Mouse (Mus musculus) left cerebral cortex, postnatal 14 days (tissue): Measurements from ENCODE around the gene Trp53rka. TPM values are rescaled to one million over a fixed set of nuclear protein-coding genes. Genes with fewer than 3 reads are reported as not detected.
"Not testable (repeated sequence)": the region's sequence is repeated elsewhere in the genome, so short reads cannot be mapped to it uniquely, and the experiment has no call there.

Experiments used
- DNase-seq, 2 experiments: peaks; one replicate each; pipeline ENCODE4 v3.0.0; 2021 to 2022; ENCODE audit warnings: low spot score in 2 of 2, mixed read lengths in 1 of 2
- intact Hi-C: fragments of 180-260 bp; cut with DNase I; formaldehyde crosslinking; loops from one replicate; pipeline ENCODE4 v1.15.1; 2025
- long read RNA-seq, 2 experiments: library from polyadenylated mRNA; stranded (forward); transcript quantifications; one replicate each; pipeline ENCODE4 v2.0.0; 2021
- total RNA-seq, 2 experiments: library from RNA; stranded (reverse); gene quantifications; 2 replicates each; pipeline ENCODE4 v1.2.3; 2021

Trp53rka gene
- total RNA-seq: 10 to 100 TPM; 19.9 to 22.1 TPM
- long read RNA-seq, experiment 1, transcript Trp53rka-201 (2 exons, 1,880 nt): major isoform, 44 of 49 reads
- long read RNA-seq, experiment 1, partial matches to known transcripts: 0 of 49 reads
- long read RNA-seq, experiment 1, other reads (novel, unspliced or antisense): 5 of 49 reads
- long read RNA-seq, experiment 2, transcript Trp53rka-201 (2 exons, 1,880 nt): major isoform, 23 of 28 reads
- long read RNA-seq, experiment 2, partial matches to known transcripts: 0 of 28 reads
- long read RNA-seq, experiment 2, other reads (novel, unspliced or antisense): 5 of 28 reads

DNA sequence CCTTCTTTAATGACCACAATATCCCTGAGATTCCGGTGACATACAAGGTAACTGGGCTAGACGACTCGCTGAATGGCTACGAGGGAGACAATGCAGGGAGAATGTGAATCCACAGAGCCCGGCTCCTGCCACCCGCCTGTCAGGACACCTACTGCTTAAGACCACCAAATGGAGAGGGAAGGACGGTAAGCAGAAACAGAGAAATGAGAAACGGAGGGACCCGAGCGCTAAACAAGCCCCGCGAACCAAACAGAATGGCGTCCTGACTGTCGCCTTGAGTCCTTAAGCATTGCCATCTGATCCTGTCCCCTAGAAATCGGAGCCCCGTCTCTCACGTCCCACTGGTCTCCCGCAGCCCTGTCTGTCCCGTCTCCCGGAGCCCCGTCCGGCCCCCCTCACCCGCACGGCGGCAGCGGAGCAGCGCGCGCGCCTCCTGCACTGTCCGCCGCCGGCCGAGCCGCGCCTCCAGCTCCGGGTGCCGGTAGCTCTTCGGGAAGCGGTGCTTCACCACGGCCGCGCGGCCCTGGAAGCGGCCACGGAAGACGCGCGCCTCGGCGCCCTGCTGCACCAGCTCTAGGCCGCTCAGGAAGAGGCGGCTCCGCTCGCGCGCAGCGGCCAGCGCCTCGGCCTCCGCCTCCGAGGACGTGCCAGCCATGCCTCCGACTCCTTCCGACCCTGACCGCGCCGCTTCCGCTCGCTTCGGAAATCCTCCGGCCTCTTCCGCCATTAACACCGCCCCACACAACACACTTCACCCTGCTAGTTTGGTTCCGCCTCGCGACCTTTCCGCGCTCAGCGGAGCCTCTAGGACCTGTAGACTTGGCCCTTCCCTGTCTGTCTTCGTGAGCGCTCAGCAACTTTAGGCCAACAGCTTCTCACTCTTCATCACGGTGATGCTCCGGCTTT is at the start of gene Trp53rka:
Gene Trp53rka (minus strand): TSS at position 677 of the 906 bp plus-strand sequence.
- peak; percentile 72 to 85 for DNase-seq
- intact Hi-C loops: no loop called here

DNA sequence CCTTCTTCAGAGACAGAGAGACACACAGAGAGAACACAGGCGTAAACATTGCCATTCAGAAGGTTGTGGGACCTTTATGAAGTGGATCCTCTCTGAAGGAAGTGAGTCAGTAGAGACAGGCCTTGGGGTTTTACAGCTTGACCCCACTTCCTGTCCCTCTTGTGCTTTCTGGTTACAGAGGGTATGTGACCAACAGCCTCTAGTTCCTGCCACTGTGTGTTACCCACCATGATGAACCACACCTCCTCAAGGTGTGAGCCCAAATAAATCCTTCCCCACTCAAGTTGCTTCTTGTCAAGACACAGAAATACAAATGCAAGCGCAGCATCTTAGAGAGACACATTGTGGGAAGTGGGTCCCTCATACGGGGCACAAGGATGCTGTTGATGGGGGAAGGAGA is 47.9 kb upstream of the Trp53rka start:
- no peak for DNase-seq
- intact Hi-C loops: no loop called here

DNA sequence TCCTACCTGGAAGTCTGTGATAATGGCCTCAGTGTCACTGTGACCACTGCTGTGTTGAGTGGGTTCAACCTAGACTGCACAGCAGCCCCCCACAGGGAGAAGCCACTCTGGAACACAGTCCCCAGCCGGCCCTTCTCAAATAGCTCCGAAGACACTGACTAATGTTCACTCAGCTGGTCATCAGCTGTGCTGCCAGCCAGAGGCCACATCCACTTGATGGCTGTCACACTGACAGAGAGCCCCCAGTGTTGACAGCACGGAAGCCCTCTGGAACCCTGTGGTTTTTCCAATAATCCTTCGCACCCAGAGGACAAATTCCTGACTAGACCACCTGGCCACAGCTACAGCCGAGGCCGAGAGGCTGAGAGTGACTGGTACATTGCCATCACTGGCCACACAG is 40.7 kb upstream of the Trp53rka start:
- intact Hi-C loops: no loop called here

DNA sequence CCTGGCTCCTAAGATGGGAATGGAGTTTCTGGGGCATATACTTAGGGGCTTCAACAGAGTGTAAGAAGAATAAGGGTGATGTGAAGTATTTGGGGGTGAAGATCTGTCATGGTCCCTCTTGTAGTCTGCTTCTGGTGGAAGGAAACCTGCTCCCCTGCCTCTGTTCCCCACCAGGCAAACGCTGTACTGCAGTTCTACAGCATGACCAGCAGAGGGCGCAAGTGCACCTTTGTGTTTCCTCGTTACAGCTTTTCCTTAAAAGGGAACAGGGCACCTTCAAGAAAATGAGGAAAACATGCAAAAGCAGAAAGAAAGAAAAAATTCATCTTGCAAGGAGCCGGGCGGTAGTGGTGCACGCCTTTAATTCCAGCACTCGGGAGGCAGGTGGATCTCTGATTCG is 36.0 kb upstream of the Trp53rka start:
- intact Hi-C loops: loop anchor here (5.0 to 10.0 kb wide), 4 partner anchors 78 to 526 kb away; no protein-coding TSS in a partner anchor

More for the DNA sequence above, 40.7 kb upstream of the Trp53rka start:
- DNase-seq: no peak

DNA sequence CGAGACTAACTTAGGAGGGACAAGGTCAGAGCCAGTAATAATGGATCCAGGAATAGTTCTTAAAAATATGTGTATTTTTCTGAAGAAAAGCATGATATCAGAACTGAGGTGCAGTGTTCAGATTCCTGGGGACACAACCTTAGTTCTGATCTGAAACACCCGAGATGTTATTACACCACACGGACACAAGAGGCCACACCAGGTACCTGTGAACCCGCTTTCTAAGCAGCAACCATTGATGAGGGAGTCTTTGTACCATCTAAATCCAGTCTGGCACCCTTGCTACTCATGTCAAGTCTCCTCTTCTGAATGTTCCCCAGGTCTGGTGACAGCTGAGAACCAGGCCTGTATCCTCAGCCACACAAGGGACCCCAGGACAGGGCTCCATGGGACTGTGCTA is 32.5 kb upstream of the Trp53rka start:
- peak in 1 of 2 experiments; percentile 41 for DNase-seq

More for the DNA sequence above, 36.0 kb upstream of the Trp53rka start:
- peak; percentile 68 to 69 for DNase-seq

DNA sequence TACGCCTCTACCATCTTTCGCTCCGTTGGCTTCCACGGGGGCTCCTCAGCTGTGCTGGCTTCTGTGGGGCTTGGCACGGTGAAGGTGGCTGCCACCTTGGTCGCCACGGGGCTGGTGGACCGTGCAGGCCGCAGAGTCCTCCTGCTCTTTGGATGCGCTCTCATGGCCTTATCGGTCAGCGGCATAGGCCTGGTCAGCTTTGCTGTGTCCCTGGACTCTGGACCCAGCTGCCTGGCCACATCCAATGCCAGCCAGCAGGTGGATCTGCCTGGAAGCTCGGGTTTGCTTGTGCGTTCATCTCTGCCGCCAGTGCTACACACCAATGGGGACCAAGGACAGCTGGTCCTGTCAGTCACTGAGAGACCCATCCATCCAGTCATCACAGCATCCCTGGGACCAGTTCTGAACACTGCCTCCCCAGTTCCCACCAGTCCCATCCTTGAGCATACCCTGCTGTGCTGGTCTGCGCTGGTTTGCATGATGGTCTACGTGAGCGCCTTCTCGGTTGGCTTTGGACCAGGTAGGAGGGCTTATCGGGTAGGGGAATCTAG is 22.1 kb upstream of the Trp53rka start:
- intact Hi-C loops: no loop called here
- DNase-seq: no peak

More for the DNA sequence above, 32.5 kb upstream of the Trp53rka start:
- intact Hi-C loops: loop anchor here (5.0 to 10.0 kb wide), 4 partner anchors 82 to 529 kb away; no protein-coding TSS in a partner anchor

DNA sequence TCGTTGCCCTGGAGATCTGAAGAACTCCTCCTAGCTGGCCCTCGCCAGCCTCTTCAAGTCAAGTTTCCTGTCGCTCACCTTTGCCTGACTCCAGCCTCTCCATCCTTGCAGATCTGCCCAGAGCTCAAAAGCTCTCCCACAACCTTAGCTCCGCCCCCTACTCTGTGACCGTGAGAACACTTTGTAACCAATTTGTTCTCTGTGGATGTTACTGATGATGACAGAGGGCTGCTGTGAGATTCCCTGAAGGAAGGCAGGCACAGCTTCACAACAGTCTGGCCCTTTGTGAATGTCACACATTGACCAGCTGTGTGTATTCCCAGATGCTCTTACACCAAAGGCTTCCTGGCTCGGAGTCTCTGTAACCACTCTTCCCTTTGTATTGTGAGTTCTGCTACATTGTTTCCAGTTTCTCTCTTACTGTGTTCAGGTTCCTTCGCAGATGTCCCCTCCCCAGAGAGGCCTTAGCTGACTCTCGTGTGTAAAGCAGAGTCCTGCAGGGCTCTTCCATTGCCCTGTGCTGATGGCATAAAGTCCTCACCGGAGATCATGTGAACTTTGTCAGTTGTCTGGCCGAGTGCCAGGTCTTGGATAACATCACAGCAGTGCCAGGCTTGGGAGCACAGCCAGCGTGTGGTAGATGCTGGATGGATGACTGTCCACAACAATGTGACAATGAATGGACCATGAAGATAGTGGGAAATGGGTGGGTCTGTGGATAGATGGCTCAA is 19.9 kb upstream of the Trp53rka start:
- intact Hi-C loops: no loop called here
- peak in 1 of 2 experiments; percentile 62 for DNase-seq

DNA sequence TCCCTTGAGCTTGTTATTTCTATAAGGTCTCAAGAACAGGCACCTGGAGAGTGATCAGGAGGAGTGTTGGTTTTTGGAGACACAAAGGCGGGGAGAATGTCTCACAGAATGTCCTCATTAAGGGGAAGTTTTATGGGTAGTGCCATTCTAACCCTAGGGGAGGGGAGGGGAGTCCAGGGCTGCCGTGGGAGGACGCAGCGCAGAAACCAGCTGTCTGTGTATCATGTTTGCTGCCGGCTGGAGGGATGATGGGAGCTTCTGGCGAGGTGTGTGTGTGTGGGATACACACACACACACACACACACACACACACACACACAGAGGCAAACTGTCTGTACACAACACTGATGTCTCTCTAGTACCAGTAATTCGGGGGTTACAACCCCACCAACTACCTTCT is 19.3 kb upstream of the Trp53rka start:
- peak in 1 of 2 experiments; percentile 67 for DNase-seq
- intact Hi-C loops: no loop called here

DNA sequence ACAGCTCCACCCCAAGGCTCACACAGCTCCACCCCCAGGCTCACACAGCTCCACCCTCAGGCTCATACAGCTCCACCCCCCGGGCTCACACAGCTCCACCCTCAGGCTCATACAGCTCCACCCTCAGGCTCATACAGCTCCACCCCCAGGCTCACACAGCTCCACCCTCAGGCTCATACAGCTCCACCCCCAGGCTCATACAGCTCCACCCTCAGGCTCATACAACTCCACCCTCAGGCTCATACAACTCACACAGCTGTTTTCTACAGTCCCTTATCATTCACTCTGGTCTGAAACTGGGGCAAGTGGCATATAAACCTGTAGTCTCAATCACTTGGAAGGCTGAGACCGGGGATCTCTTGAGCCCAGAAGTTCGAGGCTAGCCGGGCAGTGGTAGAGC is 18.4 kb upstream of the Trp53rka start:
- intact Hi-C loops, DNase-seq: not testable (repeated sequence)

DNA sequence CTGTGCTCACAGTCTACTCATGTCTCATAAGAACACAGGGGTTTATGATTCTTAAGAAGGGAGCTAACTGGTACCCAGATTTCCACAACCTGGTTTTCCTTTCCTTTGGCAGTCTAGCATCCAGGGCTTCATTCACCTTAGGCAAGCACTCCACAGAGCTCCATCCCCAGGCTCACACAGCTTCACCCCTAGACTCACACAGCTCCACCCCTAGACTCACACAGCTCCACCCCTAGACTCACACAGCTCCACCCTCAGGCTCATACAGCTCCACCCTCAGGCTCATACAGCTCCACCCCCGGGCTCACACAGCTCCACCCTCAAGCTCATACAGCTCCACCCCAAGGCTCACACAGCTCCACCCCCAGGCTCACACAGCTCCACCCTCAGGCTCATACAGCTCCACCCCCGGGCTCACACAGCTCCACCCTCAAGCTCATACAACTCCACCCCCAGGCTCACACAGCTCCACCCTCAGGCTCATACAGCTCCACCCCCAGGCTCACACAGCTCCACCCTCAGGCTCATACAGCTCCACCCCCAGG is 17.9 kb upstream of the Trp53rka start:
- intact Hi-C loops, DNase-seq: not testable (repeated sequence)

DNA sequence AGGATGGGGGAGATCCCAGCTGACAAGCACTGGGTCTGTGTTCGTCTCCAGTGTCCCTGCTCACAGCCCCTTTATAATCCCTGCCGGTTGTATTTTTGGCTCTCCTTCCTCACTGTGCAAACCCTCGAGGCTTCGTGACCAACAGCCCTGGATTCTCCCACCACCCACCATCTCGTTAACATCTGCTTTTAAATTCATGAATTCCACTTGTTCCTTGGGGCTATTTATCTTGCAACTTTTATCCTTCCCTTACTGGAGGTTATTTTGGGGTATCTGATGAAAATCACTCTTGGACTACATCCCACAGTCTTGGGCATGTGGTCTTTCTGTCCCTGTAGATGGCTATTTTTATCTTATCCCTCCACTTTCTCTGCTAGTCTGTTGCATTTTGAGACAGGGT is 17.3 kb upstream of the Trp53rka start:
- DNase-seq: peak; percentile 54 to 80
- intact Hi-C loops: no loop called here

DNA sequence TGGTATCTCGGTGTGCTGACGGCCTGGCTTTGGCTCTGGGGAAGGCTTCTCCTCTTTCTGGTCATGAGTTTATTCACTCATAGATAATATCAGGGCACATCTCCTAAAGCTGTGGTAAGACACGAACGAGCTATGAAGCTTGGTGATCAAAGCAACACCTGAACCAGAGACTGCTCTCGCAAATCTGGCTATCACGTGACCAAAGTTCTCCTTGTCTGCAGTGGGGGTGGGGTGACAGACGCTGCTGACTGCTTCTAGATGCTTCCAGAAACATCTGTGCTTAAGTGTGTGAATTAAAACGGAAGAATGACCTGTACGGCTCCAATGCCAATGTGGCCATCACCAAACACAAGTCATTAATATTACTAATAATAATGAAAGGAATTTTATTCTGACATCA is 16.6 kb upstream of the Trp53rka start:
- peak; percentile 19 to 44 for DNase-seq
- intact Hi-C loops: no loop called here

DNA sequence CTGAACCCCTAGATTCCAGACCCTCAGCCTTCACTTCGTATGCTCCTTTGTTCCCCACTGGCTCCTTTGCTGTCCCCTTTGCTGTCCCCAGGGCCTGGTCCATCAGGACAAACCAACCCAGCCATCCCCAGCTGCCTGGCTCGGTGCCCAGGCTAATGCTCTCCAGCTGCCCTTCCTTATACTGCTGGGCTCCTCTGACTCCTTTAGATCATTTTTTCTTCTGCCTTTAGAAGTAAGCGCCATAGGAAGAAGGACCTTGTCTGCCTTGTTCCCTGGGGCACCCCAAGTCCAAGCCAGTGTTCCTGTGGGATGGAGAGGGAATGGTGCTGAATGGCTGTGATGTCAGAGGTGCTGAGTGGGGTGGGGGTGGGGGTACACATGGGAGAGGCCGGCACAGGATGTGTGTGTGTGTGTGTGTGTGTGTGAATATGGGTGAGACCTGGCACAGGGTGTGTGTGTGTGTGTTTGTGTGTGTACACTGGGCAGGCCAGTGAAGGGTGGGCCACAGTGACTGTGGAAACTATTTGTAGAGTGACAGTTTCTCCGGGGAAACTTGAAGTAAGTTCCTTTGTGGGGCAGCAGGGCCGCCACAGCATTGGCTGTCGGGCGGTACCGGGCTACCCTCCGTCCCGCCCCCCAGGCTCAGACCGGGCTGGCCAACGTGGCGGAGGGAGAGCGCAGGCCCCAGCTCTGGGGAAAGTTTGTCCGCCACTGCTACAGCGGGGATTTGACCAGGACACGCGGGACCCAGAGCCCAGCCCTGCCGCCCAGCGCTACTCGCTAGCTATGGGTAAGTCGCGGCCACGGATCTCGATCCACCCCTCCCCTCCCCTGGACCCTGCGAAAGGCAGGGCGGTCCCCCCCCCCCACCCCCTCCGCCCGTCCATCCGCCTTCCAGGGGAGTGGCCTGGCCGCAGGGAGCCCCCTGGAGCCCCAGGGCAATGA is 10.4 kb upstream of the Trp53rka start, which contains the start of gene Slc2a10:
Gene Slc2a10 (plus strand): TSS at position 529 of the 945 bp plus-strand sequence.
- no peak for DNase-seq
- intact Hi-C loops: no loop called here

DNA sequence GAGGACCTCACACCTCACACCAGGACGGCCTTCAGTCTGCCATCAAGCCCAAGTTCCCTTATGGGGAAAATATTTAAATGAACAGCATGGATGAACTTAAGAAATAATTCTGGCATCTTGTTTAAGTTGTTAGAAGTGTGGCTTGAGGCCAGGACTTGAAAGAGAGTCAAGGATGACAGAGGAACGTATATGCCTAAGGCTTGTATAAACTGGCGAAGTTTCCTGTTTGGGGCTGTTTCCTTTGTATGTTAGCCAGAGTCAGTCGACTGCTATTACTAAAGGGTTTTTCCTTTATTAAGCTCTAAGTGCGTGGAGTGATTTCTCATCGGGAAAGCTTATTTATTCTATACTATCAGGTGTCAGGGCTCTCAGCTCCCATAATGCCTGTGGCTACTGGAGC is 5.7 kb upstream of the Trp53rka start:
- intact Hi-C loops: no loop called here
- no peak for DNase-seq

DNA sequence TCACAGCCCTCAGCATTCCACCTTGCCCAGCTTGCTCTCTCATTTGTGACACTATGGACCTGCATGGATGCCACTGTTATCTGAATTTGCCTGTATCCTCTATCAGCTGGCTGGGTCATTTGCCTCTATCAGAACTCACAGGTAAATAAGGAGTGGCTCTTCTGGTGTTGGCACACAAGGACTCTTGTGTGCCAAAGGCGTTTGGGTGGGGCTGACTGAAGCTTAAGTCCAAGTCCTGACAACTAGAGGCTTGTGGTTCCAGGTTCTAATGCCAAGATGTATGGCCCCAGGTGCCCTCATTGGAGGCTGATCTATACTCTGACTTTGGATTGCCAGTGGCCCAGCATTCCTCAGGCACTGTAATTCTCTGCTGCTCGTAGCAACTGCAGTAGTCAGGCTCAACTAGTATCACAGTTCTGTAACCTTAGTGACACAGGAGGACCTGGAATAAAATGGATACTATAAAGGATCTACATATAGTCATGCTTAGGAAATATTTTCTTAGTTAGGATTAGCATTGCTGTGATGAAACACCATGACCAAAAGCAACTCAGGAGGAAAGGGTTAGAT is 4.7 kb upstream of the Trp53rka start:
- intact Hi-C loops: no loop called here
- no peak for DNase-seq

DNA sequence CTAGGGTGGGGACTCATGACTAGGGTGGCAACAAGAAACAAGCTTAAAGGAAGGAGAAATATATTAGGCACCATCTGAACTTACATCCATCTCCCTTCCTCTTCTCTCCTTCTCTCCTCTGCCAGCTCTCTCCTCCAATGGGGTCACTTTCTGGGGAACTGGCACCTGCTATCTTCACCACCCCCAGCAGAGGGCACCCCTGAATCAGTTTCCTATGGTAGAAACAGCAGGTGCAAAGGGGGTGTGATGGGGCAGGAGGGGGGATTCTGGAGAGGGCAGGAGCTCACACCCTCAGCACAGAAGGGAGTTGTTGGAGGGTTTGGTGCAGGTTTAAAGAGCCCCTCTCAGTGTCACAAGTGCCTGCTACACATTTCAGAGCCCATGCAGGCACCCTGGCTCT is 3.1 kb upstream of the Trp53rka start:
- intact Hi-C loops: no loop called here
- DNase-seq: peak; percentile 65 to 75

DNA sequence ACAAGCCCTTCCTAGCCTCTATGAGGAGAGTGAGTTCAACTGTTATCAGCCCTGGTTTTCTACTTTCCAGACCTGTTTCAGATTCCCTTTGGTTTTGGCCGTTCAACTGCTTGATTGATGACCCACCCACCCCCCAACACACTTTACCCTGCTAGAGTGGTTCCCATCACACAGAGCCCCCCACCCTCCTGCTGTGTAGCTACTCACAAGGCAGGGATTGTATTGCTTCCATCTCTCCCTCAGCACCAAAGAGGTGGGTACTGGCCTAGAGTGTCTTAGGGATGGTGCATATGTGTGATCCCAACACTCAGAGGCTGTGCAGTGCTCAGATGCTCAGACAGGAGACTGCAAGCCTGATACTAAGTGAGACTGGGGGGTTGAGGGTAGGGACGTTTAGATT is 1.4 kb upstream of the Trp53rka start:
- intact Hi-C loops: no loop called here
- no peak for DNase-seq
